Mouse (Mus musculus) stomach, postnatal 0 days (tissue): ENCODE results near the gene Gm11213.

ENCODE experiments used
- CTCF ChIP-seq: IDR thresholded peaks from 2 replicates; pipeline ENCODE4 v1.5.1; 2016; ENCODE audit warnings: antibody characterized with exemption, low read depth, mild to moderate bottlenecking, moderate library complexity
- EP300 ChIP-seq: optimal IDR thresholded peaks from 2 replicates; pipeline ENCODE3; 2016; ENCODE audit warnings: antibody characterized with exemption

- no peak for TF ChIP-seq CTCF
- TF ChIP-seq EP300: no peak
Observed at GRCm38 (mm10) chr4:63561861-63562675, 43.0 kb downstream of the Gm11213 start.
